Mouse (Mus musculus): ENCODE measurements around the gene Npepl1.

The Npepl1 gene

DNA sequence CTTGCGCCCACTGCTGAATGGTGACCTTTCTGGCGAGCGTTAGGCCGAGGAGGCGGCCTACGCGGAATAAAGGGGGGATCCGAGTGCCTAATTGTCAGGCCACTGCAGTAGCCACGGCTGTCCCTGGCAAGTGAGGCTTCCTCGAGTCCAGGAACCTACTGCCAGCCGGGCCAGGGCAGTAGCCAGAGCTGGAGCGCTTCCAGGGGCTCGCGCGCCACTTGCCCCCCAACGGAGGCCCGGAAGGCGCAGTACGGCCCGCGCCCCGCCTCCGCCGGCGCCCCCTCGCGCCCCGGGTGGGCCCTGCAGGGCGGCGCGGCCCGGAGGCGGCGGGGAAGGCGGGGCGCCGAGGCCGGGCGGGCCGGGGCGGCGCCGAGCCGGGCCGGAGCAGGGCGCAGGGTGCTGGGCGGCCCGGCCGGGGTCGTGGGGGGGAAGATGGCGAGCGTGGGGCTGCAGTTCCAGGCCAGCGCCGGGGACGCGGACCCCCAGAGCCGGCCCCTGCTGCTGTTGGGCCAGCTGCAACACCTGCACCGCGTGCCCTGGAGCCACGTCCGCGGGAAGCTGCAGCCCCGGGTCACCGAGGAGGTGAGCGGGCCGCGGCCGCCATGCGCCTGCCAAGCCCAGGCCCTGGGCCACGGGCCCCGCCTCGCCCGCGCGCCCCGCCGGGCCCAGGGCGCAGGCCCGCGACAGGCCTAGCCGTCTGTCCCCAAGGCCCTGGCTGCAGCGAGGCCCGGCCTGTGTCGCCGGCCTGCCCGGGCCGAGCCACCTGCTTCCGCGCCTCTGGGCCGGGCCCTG lies at the start of gene Npepl1:
Gene Npepl1, plus strand, starts transcription at position 359 of the 792 bp plus-strand sequence.
- peak; percentile 19 to 57 for DNase-seq (ENCODE audit: low spot score in 2 of 2)

DNA sequence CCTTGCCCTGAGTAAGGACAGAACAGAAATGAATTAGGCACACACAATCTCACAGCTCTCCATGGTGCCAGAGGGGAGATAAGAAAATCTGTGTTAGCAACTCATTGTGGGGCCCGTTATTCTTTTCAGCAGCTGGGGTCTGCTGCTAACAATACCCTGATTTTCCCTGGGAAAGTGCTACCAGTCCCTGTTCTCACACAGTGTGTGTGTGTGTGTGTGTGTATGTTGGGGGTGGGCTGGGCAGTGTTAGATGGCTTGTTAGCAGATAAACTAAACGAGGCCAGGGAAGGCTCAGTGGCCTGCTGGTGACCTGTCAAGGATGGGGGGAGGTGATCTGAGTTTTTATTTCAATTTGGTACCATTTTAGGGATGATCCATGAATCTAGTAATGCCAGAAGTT lies 48.9 kb upstream of the Npepl1 start:
- DNase-seq (ENCODE audit: low spot score in 2 of 2): no peak

DNA sequence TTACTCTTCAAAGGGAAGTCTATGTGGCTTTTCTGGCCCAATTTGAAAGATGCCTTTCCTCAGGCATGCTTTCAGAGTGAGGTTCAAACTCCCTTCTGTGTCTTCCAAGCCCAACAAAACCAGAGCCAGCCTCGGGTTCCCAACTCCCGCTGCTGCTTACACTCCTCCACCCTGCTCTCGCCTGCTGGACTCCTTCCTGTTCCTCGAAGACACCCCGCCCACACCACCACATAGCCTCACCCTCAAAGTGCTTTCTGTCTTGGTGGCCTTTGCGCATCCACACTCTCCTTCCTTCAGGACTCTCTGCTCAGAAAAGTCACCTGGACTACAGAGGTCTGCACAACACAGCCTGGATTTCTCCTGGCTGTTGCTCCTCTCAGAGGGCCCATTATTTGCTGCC lies 47.1 kb upstream of the Npepl1 start:
- no peak for DNase-seq (ENCODE audit: low spot score in 2 of 2)

DNA sequence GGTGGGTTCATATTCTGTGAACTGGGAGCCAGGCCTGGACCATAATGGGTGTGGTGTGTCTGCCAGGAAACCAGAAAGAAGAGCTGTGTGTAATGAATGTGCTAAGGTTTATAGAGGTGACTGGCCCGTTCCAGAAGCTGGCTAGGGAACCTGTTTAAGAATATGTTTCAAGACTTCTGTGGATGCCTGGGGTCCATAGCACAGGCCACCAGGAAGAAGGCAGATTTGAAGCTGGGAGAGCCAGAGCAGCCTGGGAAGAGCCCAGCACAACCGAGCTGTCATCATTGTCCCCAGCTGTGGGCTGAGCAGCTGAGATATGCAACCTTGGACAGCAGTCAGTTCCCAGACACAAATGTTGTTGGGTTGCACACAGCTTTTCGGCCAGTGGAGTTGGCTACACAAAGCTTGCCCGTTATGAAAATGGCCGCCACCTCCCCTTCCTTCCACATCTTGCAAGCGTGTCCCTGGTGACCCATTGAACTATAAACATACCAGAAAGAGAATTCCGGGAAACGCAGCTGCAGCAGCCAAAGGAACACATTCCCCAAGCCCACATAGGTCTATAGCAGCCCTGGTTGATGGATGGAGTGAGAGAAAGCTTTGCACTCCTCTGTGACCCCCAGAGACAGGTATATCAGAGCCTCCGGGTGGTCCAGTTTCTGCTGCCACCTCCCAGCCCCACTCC lies 46.5 kb upstream of the Npepl1 start:
- DNase-seq (ENCODE audit: low spot score in 2 of 2): no peak

DNA sequence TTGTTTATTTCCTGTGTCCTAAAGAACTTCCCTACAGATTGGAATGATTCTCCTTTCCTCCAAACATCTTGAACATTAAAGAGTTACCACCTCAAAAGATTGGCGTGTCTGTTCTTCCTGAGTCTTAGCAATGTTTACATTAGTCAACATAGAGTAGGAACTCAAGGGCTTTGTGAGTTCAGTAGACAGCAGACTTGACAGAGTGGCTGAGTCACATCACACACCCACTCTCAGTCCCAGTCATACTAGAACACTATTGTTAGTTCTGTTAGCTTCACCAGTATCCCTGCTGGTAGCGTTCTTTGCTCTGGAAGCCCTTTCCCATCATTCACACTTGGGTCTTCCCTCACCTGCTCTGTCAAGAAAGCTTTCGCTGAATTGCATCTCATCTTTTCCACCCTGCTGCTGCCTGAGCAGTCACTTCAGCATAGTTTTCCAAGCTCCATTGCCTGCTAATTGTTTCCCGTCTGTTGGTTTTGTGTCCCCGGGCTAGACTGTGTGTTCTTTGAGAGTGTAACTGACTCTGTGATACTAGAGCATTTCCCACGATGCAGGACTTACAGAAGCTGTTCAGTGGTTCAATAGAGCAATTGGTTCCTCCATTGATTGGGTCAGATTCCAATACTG lies 42.2 kb upstream of the Npepl1 start:
- no peak for DNase-seq (ENCODE audit: low spot score in 2 of 2)

DNA sequence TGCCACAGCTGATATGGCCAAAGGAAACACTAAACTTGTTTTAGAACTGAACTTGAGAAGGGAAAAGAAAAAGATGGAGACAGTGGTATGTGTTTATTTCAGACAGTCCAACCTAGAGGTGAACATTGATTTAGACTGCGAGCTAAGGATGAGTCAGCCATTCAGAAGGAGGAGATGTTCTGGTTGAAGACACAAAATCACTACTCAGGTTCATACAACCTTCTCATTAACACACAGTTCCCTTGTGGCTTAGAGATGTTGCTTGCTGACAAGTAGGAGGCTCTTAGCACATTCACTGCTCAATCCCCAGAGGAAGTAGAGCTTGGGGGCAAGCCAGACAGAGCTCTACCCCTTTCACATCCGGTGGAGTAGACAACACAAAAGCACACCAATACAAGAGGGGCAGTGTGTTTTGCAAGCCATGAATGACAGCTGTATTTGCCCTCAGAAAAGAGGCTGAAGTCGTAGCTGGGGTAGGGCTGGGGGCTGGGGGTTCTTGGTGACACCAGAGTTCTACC lies 40.6 kb upstream of the Npepl1 start:
- DNase-seq (ENCODE audit: low spot score in 2 of 2): no peak

DNA sequence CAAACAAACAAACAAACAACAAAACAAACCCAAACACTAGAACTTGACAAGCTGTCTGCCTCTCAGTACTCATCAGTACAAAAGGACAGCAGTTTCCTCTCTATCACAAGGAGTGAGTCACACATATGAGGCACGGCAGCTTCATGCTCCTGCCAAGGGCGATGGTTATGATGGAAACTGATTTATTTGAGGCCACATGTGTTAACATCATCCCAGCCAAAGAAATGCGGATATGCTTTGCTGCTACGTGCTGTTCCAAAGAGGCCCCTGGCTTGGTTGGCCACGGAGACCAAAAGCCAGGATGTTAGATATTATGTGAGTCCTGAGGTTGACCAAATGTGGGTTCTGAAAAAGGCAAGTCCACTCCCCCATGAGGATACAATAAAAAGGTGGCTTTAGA lies 38.7 kb upstream of the Npepl1 start:
- DNase-seq (ENCODE audit: low spot score in 2 of 2): no peak

DNA sequence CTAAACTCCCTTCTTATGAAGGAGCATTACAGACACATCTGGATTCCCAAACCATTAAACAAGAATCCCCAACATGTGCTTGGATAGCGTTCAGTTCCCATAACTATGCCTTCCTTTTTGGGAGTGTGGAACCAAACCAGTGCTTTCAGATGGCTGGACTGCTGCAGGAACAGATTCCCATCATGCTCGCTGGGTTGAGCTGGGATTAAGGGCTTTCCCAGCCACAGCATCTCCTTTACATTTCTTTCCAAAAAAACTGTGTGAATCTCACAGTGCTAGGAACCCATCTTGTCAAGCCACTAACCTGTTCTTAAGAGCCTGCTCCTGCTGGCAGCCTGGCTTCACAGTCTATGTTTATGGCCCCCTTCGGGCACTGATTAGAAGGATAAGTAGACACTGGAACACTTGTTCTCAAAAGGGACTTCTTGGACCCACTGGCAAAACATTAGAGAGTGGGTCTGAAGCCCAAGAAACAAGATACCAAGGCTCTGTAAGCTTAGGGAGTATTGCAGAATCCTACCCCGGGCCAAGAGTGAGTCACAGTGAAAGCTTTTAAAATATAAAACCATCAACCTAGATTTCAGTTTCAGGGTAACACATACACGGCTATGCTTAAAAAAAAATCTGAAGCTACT lies 36.9 kb upstream of the Npepl1 start:
- DNase-seq (ENCODE audit: low spot score in 2 of 2): no peak

DNA sequence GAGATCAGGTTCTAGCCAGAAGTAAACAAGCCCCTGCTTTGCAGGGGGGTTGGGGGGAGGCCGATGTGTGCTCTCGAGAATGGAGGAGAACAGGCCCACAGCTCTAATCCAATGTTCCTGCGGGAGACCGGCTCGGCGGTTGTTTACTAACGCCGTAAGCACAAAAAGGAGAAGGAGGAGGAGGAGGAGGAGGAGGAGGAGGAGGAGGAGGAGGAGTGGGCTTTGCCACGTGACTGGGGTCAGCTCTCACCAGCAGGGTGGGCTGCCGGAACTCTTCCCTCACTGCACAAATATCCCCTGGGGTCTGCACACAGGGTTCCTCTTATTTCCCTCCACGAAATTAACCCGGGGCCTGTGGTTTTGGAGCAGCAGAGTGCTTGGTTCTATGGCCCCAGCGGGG lies 35.5 kb upstream of the Npepl1 start:
- DNase-seq (ENCODE audit: low spot score in 2 of 2): no peak

DNA sequence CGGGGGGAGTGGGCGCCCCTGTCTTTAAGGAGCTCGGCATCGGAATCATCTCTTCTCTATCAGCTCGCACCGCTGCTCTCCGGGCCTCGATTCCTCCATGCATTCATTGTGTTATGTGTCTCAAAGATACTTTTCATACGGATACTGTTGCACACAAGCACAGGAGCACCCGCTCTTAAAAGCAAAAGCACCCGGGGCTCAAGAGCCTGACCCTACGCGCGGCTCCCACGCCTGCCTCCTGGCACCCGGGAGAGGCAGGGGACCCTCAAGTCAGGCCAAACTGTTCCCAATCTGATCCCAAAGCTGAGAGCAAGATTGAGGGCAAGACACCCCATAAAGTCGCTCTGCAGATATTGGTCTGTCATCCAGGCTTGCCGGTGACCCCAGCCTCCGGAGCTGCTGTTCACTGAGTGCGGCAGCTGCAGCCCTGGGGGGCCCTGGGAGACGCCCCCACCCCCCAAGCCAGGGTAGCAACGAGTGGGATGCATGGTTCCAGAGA lies 35.0 kb upstream of the Npepl1 start:
- no peak for DNase-seq (ENCODE audit: low spot score in 2 of 2)

DNA sequence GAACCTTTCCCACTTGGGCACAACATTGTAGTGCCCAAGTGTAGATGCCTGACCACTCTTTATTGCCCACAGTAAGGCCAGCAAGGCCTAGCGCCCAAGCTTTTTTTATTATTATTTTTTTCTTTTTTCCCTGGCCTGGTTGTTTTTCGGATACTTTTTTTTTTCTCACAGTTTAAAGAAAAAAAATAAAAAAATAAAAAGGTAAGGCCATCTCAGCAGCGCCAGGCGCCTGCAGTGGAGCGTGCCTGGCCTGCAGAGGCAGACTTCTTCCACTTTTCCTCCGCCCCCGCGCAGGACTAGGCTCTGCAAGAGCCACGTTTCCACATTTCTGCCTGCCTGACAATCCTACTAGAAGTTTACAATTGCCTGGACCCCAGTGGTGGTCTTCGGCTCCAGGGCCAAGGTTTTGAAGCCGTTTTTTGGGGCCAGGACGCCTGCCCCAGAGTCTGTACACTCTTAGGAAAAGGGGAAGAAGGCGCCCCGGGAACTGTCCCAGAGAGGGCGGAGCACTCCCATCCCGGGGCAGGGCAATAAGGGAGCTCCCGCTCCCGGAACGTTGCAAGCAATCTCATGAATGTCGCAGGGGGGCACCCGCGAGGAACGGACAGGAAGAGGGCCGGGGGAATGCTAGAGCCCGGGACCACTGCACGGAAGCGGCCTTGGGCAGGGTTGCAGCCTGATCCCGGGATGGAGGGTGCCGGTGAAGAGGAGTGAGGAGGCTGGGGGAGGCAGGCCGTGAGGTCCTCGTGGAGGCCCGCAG lies 34.3 kb upstream of the Npepl1 start, which contains the start of gene Stx16:
Gene Stx16, plus strand, starts transcription at position 636 of the 760 bp plus-strand sequence.
- peak; percentile 78 to 80 for DNase-seq (ENCODE audit: low spot score in 2 of 2)

DNA sequence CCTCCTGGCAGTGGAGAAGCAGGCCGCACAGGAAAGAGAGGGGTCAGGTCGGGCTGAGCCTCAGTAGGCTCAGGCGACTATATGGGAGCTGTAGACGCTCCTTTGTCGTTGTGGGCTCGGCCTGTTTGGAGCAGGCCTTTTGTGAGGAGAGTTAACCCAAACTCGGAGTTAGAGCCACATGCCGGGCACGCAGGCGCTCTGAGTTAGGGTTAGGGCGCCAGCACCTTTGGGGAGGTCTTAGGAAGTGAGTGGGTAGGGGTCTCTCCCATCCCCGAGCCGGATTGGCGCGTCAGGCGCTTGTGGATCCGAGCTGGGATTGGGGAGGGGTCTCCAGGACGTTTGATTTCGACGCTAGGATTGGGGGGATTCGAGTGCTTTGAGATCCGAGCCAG lies 33.7 kb upstream of the Npepl1 start:
- DNase-seq (ENCODE audit: low spot score in 2 of 2): no peak

DNA sequence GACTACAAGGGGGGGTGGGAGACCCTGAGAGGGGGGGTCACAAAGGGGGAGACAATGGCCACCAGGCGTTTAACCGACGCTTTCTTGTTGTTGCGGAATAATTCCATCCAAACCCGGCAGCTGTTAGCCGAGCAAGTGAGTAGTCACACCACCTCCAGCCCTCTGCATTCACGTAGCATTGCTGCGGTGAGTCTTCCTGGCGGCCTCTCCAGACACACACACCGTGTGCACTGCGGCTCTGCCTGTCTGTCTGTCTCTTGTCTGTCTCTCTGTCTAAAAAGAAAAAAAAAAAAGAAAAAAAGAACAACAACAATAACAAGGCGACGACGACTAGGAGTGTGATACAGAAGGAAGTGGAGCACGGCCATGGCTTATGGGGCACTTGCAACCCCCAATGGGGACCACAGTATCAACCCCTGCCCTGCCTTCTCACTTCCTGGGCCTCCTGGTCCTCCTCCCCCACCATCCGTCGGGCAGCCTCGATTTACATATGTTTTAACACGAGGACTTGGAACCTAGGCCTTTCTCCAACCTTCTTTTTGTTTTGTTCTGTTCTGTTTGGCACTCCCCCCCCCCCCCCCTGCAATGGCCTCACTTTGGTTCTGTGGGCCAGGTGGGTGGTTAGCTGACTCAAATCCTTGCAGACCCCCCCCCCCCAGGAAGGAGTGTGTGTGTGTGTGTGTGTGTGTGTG lies 33.0 kb upstream of the Npepl1 start:
- peak; percentile 17 to 23 for DNase-seq (ENCODE audit: low spot score in 2 of 2)

DNA sequence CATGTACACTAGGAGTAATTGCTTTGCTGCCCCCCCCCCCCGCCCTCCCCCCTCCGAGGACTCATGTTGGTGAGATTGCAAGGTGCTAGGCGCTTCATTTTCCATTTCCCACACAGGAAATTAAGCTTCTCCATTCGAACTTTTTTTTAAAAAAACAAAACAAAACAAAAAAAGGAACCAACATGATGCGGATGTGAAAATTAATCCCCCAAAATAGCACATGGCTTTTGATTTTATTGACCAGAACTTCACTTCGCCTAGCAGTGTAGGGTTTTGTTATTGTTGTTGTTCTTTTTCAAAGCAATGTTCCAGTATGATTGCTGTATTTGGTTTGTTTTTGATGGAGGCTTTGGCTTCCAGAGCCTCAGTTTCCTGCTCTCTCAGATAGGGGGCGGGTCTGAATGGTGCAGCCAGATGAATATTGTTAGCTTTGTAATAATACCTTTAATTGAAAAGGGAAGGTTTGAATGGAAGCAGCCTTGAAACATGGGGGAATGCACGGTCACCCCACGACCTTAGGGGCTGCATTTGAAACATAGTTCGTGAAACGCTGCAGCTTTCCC lies 32.3 kb upstream of the Npepl1 start:
- no peak for DNase-seq (ENCODE audit: low spot score in 2 of 2)

DNA sequence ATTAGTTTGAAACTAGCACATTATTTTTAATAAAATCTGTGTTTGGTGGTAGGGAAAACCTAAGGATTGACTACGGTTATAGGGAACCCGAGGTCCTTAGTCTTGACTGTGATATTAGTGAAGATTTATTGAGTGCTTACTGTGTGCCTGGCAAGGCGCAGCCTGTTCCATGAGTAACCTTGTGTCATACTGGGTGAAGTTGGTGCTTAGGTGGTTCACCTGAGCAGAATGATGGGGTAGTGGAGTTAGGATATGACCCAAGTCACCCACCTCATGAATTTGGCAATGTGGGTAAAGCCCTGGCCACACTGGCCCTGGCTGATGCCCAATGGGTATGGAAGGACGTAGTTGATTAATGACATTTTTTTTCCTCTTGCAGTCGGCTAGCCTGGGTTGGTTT lies 28.3 kb upstream of the Npepl1 start:
- DNase-seq (ENCODE audit: low spot score in 2 of 2): no peak

DNA sequence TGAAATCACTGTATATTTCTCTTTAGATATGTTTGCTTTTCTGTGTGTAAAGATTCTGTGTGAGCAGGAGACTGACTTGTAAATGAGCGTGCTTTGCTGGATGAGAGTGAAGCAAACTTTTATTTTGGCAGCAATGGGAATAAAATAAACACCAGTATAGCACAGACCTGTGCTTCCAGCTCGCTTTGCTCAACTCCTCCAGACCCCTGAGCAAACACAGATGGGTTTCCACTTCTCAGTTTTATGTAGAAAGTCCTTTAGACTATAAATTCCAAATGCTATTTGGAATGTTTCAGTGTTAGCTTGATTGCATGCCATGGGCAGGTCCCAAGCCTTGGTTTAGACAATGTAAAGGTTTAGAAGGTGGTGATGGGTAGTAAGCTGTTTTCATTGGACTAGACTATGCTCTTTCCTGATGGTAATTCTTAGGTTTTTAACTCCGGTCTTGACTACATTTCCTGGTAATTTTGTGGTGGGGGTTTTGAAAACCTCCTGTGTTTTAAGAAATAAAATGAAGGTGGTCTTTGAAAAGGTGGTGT lies 27.7 kb upstream of the Npepl1 start:
- no peak for DNase-seq (ENCODE audit: low spot score in 2 of 2)

DNA sequence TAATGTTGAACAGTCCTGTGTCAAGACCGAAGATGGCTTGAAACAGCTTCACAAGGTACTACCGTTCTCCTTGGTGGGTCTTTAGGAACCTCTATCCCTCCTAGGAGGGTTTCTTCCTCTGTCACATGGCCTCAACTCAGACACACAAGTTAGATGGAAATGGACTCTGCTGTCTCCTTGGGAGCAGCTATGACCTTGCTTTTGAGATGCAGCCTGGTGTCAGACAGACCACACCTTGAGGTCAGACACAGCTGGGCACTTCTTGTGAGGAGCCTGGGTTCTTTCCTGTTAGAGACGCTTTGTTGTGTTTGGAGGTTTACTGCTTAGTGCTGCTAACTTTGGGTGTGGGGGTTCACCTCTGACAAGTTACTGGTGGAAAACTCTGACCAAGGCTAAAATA lies 15.1 kb upstream of the Npepl1 start:
- DNase-seq (ENCODE audit: low spot score in 2 of 2): no peak

DNA sequence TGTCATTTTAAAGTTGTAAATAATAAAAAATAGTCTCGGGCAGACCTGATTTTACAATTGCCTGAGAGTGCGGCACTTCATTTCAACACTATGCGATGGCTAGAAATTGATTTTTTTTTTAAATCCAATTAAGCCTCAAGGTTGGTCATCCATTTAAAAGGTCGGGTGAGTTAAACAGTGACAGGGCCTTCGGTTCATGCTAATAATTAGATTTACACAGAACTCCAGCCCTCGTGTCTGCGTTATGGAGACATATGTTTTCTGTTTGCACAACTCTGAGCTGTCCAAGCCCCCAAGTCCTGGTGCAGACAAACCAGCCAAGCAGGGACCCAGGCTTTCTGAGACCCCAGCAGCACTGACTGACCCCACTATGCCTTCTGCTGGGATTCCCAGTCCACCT lies 7.8 kb upstream of the Npepl1 start:
- no peak for DNase-seq (ENCODE audit: low spot score in 2 of 2)

DNA sequence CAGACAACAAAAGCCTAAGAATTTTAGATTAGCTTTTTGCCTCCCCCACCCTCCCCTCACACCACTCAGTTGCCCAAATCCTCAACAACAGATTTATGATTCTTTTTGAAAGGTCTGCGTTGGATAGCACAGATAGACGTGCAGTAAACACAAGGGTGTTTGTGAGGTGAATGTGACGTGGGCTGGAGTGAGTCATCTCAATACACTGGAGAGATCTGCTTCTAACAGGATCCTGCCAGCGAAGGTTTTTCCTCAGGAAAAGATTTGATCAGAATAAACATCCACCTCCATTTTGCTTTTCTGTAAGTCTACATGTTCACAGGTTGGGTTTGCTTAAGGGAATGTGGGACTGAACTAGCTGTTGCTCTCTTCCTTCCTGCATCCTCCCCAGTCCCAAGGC lies 6.6 kb upstream of the Npepl1 start:
- DNase-seq (ENCODE audit: low spot score in 2 of 2): no peak

DNA sequence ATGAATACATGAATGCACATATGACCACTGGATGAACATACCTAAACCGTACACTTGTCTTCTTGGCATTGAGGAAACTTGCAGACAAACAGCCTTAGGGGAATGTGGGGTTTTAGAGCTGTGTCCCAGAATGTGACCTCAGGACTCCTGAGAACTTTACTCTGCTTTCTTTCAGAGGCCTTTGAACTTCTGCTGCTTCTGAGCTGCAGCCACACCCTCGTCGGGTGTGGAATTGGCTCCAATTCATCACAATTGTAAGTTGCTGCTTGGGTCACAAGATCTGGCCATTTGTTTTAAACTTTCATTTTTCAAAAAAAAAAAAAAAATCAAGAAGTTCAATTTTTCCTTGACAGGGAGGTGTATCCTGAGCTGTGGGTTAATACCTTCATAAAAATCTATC lies 2.8 kb upstream of the Npepl1 start:
- no peak for DNase-seq (ENCODE audit: low spot score in 2 of 2)
